Mouse (Mus musculus) cerebellum, postnatal 4 days (tissue): ENCODE results near the gene Emilin1.

Experiments
- DNase-seq, 2 experiments: peaks; one replicate each; pipeline ENCODE4 v3.0.0; 2022; ENCODE audit warnings: low spot score in 2 of 2, mixed read lengths in 1 of 2

Gene Emilin1

DNA sequence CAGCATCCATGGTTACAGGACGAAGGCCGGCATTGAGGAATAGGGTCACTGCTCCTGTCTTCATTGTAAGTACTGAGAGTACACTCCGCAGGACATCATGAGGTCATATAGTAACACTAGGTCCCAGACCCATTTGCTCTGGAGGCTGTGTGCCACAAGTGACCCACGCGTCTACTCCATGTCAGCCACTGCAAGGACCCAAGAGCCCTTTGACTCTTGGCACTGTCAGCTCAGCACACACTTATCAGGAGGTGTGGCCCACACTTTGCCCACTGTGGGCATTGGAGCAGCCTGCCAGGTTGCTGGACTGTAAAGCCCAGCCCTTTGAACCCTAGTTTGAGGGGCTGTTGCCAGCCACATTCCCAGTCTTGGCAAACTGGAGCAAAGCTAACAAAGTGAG is 12.0 kb downstream of the Emilin1 start:
- no peak for DNase-seq

DNA sequence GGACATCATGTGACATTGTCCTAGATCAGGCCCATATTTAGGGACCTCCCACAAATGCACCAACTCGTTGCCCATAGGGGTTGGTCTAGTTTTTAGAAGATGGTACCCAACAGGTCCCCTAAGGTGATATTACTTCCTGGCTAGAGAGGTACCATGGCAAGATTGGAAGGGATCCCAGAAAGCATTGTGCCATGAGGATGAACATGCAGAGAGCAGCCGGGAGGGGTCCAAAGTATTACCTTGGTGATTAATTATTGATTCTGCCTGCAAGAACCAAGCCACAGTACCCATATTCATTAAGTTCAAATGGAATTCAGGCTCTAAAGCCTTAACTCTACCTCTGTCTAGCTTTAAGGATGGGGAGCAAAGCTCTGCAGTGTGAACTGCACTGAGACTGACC is 12.9 kb downstream of the Emilin1 start:
- no peak for DNase-seq

DNA sequence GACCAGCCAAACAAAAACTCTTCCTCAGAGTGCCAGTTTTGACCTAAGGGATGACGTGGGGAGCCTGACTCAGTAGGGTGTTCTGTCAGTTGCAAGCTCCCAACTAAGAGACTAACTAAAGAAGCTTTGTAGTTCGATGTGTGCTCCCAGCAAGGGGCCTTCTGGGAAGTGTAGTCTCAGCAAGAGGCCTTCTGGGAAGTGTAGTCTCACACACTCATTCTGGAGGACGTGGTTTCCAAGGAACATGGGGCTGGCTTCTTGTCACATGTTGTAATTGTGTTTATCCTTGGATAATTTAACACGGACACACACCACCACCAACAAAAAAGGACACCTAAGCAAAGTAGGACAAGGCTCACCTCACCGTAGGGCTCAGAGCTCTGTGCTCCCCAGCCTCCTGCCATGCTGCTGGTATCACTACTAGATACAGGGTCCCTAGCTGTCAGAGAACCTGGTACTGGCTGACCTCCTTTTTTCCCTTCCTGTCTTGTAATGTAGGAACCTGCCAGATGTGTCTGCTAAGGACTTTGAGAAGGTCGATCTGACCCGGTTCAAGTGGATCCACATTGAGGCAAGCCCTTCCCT is 14.8 kb downstream of the Emilin1 start:
- no peak for DNase-seq

DNA sequence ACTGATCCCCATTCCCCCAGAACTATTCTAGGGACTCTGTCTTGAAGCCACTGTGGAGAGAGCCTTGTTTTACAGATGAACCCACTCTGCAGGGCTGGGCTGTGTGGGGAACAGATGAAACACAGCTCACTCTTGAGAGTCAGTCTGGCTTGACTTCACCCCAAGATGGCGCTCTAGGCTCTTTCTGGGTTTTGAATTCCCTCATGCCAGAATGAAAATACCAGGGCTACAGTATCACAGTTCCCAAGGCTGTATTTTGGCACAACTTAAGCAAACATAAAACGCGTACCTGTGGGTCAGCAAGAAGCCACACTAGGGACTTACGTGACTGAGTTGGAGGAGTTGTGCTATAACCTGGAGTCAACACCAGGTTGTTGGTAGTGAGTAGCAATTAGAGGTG is 16.9 kb downstream of the Emilin1 start:
- DNase-seq: peak; percentile 58 to 74

DNA sequence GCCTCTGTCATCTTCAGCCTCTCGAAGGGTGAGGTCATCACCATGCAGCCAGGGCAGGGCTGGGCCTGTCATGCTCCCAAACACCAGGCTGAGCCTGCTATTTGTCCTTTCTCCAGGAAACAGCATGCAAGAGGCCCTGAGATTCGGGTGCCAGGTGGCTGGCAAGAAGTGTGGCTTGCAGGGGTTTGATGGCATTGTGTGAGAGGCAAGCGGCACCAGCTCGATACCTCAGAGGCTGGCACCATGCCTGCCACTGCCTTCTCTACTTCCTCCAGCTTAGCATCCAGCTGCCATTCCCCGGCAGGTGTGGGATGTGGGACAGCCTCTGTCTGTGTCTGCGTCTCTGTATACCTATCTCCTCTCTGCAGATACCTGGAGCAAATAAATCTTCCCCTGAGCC is 17.6 kb downstream of the Emilin1 start:
- no peak for DNase-seq

DNA sequence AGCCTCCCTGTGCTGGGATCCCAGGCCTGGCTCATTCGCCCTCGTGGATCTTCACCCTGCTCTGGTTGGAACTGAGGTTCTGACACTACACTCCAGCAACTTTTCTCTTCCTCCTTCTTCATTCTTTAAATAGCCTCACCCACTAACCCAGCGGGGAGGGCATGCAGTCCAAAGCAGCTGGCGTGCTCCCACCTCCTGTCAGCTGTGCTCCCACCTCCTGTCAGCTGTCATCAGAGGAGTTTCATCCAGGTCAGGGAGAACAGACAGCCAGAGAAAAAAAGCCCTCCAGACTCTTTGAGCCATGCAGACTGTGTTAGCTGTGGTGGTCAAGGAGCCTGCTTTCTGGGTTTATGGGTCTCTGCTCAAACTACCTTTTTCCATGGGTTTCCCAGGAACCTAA is 18.2 kb downstream of the Emilin1 start:
- no peak for DNase-seq

DNA sequence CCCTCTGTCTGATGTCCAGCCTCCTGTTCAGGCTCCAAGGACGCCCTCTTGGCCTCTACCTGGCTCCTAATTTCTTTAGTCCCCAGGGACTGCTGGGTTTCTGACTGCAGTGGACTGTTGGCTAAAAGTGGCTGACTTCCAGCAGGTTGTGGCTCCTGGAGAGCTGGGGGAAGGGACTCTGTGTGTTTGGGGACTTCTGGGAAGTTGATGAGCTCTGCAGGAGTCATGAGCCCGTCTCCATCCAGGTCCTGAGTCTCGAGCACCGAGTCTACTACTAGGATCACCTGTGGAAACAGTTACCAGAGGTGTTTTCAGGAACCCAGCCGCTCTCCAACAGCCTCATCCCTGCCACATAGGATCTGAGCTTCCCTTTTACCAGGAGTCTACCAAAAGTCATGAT is 20.5 kb downstream of the Emilin1 start:
- DNase-seq: no peak

DNA sequence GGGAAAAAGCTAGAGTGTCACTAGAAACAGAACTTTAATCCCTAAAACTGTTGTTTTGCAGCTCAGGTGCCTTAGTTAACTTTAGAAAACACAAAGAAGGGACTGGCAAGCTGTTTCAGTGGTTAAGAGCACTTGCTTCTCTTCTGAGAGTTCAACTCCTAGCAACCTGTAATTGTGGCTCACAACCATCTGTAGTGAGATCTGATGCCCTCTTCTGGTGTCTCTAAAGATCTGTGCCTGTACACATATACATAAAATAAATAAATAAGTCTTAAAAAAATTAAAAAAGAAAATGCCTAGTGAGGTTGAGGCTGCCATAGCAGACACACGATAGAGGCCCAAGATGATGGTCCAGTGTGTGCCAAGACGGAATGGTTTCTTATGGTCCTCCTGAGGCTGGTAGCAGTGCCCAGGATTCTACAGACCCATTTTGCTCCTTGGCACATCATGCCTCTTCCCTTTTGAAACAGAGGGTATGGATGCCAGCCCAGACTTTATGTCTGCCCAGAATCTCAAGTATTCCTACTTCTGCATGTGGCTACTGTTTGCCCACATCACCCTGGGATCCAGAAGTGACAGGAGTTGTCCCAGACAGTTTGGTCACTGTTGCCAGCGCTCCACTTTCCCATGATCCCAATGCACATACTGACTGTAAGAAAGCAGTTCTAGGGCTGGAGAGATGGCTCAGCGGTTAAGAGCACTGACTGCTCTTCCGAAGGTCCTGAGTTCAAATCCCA is 21.7 kb downstream of the Emilin1 start:
- DNase-seq: no peak

DNA sequence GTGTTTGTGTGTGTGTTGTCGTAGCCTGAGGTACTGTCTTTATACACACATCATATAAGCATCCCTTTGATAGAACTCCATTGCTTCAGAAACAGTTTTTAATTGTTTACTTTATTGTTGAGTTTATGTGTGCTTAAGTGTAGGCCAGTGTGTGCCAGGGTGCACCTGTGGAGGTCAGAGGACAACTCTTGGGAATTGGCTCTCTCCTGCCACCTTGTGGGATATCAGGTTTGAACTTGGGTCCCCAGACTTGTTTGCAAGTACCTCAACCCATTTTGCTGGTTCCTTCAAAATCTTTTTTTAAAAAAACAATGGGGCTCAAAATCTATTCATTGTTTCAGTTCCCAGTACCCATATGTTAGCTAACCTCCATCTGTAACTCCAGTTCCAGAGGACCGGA is 29.8 kb downstream of the Emilin1 start:
- no peak for DNase-seq

DNA sequence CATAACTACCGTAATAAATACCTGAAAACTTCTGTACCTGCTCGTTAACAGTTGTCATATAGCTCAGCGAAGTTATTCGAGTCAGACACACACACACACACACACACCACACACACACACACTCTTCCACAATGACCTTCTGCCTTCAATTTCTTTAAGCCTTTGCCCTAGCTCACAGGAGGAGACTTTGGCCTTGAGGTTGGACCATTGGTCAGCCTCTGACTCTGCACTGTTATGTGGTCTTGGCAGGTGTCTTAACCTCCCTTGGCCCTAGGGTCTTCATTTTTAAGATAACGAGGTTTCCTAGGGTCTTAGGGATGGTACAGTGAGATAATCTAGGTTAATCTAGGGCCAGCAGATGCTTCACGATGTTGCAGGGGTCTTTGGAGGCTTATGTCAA is 31.1 kb downstream of the Emilin1 start:
- DNase-seq: no peak

DNA sequence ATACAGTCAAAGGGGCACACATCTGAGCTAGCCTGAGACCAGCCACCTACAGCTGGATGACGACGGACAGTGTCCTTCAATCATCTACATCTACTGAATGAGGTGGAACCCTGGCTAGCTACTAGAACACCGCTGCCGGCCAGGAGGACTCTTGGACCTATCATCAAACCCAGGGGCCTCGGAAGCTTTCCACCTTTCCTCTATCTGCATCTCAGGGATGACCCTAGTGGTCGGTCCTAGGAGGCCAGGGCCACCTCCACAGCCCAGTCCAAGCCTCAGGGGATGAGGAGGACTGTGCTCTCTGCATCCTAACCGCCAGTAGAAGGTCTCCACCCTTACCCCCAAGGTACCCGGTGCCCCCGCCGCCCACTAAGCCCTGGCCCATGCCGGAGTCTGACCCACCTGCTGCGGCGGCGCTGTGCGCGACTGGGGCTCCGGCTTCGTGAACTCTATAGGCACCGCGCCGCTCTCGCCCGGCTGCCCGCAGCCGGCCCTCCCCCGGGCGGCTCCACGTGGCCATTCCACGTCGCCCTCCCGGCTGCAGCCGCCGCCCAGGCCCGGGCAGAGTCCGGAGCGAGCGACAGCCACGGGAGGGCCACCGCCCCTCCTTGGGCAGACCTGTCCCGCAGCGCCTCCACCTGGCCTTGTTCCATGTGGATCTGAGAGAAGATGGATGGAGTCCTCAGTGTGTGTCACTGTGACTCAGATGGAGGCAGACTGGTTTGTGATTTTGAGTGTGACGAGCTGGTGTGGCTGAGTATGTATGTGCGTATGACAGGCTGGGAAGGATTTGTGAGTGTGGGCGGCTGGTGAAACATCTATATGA is 32.0 kb downstream of the Emilin1 start, which contains the start of gene Cgref1:
Cgref1 (minus strand) TSS at position 636 of the 826 bp plus-strand sequence.
- peak in 1 of 2 experiments; percentile 53 for DNase-seq

DNA sequence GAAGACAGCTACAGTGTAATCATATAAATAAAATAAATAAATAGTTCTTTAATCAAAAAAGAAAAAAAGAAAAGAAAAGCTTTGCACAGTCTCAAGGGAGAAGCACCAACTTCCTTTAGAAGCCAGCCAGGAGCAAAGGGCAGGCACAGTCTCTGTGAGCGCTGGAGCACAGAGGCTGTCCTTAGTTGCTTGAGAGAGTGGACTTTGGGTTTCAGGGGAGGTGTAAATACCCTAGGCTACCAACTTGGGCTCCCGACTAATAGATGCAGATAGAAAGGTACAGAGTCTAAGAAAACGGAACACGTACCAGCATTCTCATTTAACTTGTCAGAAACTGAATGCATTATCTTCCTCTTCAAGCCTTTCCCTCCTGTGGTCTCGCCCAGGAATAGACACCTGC is 35.4 kb downstream of the Emilin1 start:
- DNase-seq: no peak

DNA sequence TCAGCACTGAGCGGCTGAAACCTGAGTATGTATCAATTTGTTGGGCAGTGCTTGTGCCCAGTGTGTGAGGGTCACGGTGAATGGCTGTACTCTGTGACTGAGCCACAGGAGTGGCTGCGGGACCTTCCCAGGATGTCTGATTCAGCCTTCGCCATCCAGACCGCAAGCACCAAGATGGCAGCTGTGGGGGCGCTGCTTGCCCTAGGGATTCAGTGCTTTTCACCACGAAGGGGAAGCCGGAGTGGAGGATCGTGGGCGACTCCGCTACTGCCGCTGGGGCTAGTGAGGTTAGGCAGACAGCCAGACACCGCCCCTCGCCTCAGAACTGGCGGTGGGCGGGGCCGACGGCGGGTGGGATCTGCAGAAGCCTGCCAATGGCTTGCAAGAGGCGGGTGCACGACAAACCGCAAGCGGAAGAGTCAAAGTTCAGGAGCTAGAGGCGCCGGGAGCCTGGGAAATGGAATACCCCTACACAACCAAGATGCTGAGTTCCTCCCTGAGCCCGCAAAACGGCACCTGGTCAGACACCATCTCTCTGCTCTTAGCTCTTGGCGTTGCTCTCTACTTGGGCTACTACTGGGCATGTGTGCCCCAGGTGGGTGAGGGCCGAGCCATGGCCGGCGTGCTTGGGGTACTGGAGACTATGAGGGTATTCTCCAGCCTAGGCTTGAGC is 36.6 kb downstream of the Emilin1 start:
- DNase-seq: peak; percentile 79 to 91

DNA sequence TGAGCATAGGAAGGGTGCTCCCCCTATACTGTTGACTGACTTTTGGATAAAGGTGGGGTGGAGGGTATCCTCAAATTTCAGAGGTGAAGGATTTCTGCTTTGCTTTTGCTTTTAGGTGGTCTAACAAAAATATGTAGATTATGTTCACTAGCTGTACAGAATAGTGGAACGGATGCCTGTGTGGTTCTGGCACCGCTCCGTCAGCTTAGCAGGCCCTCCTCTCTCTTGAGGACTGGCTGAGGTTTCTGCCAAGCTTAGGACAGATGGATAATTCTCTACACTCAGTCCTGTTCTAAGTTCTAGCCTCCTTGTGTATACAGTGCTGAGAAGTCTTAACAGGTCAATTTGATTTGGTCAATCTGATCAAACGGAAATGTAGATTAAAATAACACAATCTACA is 37.2 kb downstream of the Emilin1 start:
- DNase-seq: no peak

DNA sequence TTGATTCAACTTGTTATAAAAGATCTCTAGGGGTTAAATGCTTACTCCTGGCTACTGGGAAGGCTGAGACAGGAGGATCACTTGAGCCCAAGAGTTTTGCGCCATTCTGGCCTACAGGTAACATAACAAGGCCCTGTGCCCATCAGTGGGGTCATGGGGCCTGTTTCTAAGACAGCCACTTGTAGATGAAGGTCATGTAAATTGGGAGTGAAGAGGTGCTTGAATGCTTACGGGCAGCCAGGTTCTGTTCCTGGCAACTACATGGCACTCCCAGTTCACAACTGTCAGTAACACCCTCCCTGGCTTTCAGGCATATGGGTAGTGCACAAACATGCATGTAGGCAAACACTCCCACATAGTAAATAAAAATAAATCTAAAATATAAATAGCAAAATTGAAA is 37.7 kb downstream of the Emilin1 start:
- DNase-seq: no peak

DNA sequence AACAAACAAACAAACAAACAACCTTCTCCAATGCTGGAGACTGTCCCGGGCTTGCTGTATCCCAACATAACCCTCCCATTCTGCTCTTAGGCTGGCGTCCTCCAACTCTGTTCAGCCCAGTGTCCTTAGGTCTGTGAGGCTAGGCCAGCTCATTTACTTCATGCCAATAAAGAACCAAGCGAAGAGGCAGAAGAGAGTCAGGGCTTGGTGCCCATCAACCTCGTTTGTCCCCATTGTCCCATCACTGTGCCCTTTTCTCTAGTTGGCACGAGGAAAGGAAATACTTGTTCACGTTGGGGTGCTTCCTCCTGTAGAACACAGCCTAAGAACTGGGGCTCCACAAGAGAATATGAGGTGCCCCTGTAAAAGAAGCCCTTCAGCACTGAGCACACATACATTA is 38.5 kb downstream of the Emilin1 start:
- DNase-seq: no peak

DNA sequence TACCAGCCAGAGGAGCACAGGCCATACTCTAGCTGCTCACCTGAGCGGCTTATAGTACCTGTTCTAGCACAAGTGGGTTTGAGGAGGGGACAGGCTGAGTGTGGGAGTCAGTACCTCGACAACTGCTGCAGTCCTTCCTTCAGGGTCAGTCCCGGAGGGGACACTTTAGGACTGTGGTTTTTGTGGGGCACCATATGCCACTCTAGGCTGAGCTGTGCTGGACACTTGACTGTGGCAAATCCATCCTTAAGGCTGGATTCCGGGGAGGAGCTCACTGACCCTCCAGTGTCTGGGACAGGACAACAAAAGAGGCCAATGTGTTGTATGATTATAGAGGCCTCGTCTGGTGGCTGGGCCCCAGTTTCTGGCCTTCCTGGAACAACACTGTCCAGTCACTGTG is 39.3 kb downstream of the Emilin1 start:
- DNase-seq: no peak

DNA sequence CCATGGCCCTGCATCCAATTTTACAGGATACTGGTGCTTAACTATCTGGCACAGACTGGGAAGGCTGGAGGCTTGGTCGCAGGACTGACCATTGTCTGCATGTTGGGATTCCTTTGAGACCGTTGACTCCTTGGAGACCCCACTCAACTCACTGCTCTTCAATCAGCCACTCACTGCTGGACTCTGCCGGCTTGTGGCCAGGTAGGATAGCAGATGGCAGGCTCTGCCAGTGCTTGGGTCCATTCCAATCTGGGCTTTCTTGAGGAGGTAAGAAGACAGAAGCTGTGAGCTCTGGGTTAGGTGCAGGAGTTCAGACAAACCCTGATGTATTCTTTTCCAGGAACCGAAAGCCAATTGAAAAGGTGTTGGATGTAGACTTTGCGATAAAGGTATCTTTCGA is 40.9 kb downstream of the Emilin1 start:
- no peak for DNase-seq

DNA sequence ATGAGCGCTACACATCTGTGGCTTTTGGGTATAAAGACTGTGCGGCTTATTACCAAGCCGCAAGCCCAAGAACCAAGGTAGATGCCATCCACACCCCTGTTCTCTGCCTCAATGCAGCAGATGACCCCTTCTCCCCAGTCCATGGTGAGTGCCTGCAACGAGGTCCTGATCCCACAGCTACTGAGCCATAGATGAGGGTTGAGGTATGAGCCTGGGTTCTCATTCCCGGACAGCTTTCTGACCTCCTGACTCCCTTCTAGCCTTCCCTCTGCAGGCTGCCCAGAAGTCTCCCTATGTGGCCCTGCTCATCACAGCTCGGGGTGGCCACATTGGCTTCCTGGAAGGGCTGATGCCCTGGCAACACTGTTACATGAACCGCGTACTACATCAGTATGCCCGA is 41.4 kb downstream of the Emilin1 start:
- no peak for DNase-seq

DNA sequence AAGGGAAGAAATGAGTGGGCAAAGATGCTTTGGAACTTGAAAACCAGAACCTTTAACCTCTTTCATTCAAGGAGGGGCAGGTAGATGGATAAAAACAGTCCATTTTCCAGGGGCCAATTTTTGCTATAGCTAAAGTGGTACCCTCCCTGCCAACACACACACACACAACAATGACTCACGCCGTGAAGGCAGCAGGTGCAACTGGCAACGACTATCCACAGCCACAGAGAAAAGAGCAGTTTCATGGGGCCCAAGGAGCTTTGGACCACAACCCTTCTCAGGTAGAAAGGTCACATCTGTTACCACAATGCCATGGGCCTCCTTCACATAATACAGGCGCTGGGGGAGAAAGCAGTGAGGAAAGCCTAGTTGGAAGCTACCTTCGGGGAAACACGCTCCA is 42.5 kb downstream of the Emilin1 start:
- no peak for DNase-seq

DNA sequence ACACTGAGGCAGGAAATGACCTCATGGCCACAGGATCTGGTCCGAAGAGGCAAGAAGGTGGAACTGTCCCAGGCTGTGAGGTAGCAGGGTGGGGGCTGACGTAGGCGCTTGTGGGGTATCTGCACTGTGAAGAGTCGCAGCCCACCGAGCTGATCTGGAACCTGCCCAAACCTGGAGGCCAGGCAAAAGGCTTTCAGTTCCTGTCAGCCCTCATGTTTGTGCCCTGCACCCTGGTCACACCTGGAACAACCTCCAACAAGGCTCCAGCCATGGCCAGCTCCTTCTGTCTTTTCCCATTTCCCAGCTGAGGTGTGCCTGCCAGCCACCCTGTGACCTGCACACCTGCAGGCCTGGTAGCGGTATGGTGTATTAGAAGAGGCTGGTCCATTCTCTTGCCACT is 44.7 kb downstream of the Emilin1 start:
- no peak for DNase-seq

DNA sequence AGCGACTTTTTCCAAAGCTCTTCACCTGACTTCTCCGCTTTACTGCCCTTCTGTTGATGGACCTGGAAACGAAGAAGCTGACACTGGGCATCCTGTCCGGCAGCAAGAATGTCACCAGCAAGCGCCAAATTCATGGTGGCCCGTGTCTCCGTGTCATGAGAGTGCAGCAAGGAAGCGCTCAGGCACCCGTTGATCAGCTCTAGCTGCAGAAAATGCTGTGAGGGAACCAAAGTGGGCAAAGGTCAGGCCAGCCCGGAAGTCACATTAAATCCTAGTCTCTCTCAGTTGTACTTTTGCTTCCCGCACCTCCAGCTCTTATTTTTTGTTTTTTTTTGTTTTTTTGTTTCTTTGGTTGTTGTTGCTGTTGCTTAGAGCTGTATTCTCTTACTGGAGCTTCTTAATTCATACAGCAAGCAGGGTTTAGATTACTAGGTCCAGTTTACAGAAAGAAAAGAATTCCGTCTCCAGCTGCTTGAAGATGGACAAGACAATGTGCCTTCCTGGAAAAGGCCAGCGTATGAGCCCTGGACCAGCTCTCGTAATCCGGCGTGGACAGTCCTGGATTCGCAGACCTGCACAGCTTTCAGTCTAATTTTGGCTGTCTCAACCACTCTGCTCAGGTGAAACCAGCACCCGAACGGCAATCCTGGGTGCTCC is 46.1 kb downstream of the Emilin1 start:
- DNase-seq: no peak
